Mouse (Mus musculus): ENCODE measurements around the gene Bicral.
A peak's percentile ranks its signal among the peaks of the same experiment; 100 is the strongest.

Bicral gene

DNA sequence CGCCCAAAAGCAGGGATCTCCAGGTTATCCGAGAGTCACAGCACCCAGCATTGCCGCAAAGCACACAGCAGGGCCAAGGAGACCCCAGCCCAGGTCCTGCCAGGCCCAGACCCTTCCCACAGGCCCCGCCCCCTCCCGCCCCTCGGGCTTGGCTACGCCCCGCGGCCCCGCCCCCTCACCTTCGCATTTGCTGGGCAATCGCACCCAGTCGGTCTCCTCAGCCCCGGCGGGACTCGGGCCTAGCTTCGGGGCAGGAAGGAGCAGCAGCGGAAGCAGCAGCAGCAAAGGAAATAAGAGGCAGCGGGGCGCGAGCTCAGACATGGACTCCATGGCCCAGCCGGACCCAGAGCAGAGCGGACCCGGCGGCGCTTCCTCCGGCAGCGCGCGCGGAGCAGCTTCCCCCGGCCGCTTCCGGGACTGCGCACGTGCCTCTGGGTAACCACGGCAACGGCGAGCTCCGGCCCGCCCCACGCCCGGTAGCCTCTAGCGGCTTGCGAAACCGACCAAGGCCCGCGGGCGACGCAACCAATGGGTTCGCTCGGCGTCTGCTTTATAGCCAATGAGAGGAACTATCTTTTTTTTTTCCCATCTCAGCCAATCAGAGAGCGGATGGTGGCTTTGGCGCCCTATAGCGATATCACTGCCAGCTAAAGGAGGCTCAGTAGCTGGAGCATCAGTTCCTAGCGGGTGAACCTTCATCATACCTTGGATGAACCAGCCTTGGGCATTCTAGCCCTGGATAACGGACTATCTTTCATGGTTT is 106.3 kb downstream of the Bicral start, which contains the start of gene Cnpy3:
Cnpy3 (minus strand) TSS at position 421 of the 763 bp plus-strand sequence.
- peak; percentile 98 for DNase-seq (ENCODE audit: low spot score in 2 of 2)

DNA sequence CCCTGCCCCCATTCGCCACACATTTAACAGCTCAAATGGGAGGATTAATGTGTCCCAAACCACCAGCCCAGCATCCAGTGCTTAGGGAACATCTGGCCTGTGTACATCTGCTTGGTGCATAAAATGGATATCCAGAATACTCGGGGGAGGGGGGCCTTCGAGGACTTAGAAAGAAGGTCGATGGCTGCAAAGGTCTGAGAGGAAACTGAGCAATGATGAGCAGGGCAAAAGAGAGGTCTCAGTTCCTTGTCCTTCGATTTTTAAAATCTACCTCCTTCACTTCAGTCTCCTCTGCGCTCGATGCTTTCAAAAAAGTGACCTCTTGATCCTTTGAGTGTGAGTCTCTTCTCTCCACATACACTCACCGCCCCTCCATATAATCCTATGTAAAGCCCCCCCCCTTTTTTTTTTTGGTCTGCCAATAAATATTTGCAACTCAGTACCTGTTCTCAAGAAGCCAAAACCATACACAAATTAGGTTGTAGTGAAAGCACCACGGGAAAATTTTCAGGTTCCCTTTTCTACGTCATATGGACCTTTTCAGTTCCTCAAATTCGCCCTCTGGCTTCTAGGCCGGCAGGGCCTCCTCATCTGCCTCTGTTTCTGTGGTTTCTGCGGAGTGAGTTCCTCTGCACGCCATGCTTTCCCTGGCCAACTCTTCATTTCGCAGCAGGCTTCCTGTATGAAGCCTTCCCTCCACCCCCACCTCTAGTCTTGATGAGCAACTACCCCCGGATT is 107.1 kb downstream of the Bicral start:
- peak; percentile 90 for DNase-seq (ENCODE audit: low spot score in 2 of 2)

DNA sequence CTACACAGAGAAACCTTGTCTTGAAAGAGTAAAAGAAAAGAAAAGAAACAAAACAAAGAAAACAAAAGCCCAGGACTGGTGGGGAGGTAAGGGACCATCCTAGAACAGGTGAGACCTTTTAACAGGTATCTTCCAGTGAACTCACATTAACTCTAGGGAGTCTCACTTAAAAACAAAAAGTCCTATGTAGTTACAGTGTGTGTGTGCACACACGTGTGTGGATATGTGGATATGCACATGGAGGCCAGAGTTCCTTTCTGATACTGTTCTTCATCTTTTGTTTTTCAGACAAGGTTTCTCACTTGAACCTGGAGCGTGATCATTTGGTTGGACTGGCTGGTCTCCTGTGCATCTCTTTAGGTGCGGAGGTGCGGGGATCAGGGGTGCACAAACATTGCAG is 107.7 kb downstream of the Bicral start:
- DNase-seq (ENCODE audit: low spot score in 2 of 2): no peak

DNA sequence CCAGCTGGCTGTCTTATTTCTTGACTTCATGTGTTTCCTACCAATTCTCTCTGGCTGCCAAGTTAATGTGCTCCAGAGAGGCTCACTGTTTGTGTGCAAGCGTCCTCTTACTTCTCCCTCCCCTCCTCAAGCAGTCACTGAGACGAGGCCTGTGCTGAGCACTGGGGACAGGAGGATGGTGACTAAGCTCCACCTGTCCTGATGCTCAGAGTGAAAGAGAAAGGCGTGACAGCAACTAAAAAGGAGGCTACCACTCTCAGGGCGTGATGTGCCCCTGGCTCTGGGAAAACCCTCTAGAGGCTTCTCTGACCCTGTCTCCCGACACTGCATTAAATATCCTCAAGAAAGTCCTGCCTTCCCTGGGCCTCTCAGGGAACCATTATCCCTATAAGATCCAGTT is 109.0 kb downstream of the Bicral start:
- DNase-seq (ENCODE audit: low spot score in 2 of 2): no peak

All from spleen, postnatal 36 days (tissue).